Mouse (Mus musculus) olfactory bulb, adult 2 months (tissue): ENCODE results near the gene Rnase12.

ENCODE experiments used
- CTCF ChIP-seq: fragments of 200-500 bp; IDR thresholded peaks from 2 replicates; pipeline ENCODE4 v1.5.1; 2012; ENCODE audit warnings: low read depth, mild to moderate bottlenecking, low read length, moderate library complexity; ENCODE audit not compliant: insufficient read depth
- POLR2A ChIP-seq: fragments of 200-500 bp; IDR thresholded peaks from 2 replicates; pipeline ENCODE4 v1.6.1; 2012; ENCODE audit warnings: mild to moderate bottlenecking, low read depth, low read length, moderate library complexity; ENCODE audit not compliant: insufficient read depth

DNA sequence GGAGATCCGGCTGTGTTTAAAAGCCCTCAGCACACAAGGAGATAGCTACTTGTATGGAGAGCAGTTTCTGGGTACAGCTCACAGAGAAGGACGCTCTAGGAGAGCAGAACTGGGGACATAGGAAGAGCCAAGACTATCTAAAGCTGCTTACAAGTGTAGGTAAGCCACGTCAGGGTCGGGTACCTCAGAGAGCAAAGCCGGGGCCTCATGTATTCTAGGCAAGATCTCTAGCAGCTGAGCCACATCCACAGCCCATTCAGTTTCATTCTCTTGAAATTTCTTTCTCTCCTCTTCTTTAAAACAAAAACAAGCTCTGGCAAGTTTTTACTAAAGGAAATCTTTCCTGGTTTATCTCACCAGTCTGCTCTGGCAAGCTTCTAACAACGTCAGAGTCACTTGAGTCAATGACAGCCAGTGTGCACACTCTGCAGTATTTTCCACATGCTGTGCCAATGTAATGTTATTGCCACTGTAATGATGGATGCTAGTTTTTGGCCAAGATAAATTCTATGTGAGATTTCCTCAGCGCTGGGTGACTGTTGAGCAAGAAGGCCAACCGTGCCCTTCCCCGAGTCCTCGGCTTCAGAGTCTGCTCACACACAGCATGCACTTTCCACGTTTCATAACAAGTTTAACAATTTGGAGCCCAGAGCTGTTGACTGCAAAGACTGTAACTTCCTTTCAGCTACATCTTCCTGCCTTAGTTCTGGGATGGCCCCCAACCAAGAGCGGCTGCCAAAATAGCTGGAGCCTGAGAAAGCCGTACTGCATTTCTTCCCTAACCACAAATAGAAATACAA, 49.3 kb downstream of the Rnase12 start:
- no peak for TF ChIP-seq POLR2A
- TF ChIP-seq CTCF = no peak
